Mouse (Mus musculus) cerebellum, postnatal 25 days (tissue): Measurements from ENCODE around the gene Hdac8.

Experiments used
- DNase-seq, 2 experiments: peaks; one replicate each; pipeline ENCODE4 v3.0.0; 2021; ENCODE audit warnings: mixed read lengths in 2 of 2

Gene Hdac8

DNA sequence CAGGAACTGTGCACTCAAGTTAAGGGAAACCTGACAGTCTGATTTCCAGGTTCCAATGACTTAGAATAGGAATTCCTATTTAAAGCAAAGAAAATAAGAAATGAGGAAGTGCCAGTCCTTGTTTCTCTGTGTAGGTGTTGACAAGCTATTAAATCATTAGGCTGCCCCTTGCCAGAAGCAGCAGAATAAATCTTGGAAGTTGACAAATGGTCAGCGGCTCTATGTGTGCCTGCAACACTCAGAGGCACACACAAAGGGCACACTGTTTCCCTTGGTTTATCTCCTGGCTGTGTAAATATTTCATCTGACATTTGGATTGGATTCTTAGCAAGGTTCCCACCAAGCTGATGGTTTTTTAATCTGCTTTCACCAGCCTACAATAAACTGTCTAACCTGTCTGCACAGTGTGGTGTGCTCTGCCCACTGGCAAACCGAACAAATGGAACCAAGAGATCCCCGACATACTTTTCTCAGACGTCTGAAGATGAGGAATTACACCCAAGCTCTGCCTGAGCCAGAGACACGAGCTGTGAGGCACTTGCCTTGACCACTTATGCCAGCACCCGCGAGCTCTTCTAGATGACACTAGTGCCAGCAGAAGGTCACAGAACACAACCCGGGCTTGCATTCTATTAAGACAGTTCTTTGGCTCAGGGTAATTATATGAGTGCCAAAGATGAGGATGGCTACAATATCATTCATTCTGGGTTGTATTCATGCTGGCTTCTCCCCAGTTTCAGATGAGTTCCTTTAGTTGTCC lies 165.6 kb downstream of the Hdac8 start:
- DNase-seq: peak in 1 of 2 experiments; percentile 14

DNA sequence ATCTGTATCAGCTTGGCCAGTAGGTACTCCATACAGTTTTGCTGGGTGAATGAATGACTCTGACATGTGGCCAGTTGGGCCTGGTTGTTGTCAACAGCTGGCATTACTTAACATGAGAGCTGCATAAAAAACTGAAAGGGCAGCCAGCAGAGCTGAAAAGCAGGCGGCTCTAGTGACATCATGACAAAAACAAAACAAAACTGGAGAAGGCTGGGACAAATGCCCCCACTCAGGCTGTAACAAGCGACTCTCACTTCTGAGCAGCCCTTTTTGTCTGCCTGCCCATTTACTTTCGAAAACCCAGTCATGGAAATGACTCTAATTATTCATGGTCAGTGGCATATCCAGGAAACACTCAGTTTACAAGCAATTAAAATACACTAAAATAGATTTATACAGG lies 185.5 kb downstream of the Hdac8 start:
- DNase-seq: no peak

DNA sequence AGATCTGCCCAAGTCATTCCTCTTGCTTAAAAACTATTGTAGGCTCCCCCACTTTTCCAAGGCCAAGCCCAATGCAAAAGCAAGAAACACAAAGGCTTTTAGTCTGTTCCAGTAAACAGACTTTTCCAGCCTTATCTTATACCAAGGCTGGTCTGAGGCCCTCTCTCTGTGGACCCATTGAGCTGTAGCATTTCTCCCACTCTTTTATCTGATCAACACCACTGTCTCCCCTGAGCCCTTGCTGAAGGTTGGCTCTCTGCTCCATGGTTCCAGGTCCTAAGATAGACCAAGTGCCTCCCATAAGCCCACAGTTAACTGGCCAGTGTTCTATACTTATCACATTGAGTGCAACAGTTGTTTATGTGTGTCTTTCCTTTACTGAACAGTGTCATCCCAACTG lies 185.9 kb downstream of the Hdac8 start:
- DNase-seq: no peak

DNA sequence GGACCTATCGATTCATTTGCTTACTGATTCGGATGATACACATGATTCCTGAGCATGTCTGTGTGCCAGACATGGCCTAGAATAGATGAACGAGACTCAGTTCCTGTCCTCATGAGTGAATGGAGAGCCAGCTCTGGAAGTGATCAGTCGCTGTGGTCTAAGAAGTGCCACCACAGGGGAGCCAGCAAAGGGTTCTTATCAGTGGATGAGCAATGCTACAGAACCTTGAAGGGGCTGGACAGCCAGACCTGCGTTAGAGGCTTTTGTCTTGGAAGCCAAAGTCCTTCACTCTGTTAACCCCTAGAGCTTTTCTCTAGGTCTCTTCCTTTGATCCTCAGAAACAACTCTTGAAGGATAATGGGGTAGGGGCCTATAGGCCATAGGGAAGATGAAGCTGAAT lies 186.4 kb downstream of the Hdac8 start:
- DNase-seq: no peak

DNA sequence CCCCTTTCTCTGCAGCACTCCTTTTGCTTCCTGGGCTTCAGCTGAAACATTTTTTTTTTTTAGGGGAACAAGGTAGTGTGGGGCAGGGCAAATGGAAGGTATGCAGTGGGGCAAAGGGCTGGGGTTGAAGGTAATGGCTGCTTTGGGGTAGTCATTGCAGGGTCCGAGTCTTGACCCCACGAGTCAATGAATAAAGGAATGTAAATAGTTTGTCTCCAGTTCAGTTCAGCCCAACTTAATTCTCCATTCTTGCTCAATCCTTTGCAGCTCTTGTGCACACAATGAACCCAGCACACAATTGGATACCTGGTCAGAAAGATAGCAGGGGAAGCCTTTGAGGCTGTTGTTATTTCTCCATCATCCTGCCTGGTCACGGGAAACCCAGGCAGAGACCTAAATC lies 194.0 kb downstream of the Hdac8 start:
- no peak for DNase-seq

DNA sequence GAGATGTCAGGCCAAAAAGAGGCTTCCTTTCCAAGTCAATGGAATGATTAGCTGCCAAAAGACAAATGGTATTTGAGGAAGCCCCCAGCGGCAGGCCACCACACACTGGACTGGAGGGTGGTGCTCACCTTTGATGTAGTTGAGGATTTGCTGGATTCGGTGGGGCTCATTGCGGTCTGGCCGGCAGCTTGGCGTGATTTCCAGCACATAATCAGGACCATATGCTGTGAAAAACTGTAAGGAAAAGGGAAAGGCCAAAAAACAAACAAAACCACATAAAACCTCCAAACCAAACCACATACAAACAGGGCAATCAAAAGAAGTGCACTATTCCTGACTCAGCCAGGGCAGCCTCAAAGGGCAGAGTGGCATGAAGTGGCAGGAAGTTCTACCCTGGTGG lies 197.6 kb downstream of the Hdac8 start:
- DNase-seq: peak; percentile 25 to 28

DNA sequence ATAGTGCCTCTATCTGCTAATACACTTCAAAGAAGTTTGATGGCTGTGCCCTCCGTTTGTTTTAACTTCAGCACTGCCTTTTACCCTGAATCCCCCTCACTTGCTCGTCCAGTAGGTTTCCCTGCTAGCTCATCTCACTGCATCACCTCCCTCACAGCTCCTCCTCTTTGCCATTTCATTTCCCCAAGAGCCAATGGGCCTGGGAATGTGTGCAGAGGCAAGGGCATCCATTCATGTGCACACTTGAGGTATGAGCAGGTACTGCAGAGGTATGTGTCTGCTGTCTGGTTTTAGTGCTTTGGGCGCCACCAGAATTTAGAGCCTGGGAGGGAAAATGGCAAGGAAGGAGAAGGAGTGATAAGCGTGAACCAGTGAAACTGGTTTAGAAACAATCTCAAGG lies 199.4 kb downstream of the Hdac8 start:
- no peak for DNase-seq

DNA sequence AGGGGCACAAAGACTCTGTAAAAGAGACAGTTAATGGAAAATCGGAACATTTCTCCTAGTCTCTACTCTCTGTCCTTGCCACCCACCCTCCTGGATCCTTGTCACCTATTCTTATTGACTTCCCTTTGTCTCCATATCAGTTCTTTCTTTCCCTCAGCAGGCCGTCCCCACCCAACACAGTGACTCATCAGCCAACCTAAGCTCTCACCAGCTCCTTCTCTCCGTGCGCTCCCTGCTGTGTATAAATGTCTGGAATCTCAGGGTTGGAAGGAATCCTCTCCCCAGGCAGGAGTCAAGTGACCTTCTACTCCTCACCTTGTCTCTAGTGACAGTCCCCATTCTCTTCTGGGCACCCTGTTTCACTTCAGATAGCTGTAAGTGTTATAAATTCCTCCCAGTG lies 200.2 kb downstream of the Hdac8 start:
- DNase-seq: no peak

DNA sequence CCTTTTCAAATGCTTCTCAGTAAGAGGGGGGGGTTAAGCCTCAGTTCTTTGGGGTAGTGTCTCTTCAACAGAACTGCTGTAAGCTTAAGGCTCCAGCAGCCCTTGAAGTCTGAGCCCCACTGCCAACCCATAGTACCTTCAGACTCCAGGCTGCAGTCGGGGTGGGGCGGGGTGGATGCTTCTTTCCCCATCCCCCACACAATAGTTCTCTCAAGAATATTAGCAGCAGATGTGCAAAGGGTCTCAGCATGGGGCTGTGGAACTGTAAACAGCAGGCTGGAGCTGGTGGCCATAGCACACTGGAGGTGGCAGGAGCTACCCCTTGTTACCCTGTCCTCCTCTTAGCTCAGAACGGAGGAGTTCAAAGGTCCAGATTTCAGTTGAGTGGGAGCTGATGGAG lies 202.7 kb downstream of the Hdac8 start:
- DNase-seq: no peak

DNA sequence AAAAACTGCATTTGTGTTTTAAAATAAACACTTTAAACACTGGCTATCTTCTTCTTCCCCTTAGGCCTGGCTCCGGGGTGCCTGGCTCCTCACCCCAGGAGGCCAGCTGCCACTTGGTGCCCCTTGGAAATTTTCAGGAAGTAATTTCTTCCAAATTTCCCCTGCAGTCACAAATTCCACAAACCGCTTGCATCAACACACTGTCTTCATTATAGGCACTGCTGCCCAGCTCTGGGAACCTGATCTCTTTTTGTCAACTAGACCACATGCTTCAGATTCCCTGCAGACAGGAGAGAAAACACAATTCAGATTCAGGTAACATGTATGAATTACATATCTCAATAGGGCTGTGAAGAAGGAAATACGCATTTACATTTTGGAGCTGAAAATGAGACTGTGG lies 220.3 kb downstream of the Hdac8 start:
- DNase-seq: no peak

DNA sequence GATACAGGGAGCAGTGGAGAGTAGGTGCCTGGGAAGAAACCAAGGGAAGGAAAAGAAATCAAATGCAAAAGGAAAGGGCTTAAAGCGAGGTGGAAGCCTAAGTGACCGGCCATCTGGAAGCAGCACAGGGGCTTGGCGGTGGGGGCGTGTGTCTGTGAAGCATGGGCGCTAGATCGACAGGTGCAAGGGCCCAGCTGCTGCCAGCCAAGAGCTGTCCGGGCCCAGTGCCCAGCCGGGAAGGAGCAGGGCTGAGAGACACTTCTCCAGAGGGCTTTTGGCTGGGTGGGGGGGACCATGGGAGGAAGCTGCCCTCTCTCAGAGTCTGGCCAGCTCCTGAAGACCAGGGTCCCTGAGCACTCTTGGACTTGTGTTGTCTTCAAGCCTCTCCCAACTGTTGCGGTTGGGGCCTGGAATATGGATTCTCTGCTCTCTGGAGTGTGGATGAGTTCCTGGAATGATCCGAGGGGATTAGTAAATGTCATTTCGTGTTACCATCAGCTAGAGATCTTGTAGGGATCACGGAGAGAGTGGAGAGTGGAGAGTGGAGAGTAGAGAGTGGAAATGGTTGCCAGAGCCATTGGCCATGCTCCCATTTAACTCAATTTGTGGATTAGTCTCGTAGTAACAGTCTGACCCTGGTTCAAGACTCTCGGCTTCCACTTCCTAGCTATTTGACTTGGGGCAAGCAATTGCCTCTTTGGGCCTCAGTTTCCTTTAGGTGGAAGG lies 242.4 kb downstream of the Hdac8 start:
- DNase-seq: peak in 1 of 2 experiments; percentile 17

DNA sequence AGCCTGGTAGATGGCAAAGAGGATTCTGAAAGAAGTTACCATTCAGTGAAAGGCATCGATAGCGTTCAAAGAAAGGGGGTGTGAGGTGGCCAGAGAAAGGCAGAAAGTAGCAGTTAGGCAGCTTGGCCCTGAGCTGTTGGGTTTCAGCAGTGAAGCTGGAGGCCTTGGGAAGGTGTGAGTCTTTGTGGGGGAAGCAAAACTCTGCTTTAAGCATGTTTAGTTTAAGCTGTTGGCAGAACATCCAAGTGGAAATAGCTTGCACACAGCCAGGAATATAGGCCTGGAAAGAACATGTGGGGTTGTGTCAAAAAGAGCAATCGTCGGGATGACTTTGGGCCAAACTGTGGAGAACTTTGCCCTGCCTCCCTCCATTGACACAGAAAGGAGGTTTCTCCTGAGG lies 245.4 kb downstream of the Hdac8 start:
- no peak for DNase-seq

DNA sequence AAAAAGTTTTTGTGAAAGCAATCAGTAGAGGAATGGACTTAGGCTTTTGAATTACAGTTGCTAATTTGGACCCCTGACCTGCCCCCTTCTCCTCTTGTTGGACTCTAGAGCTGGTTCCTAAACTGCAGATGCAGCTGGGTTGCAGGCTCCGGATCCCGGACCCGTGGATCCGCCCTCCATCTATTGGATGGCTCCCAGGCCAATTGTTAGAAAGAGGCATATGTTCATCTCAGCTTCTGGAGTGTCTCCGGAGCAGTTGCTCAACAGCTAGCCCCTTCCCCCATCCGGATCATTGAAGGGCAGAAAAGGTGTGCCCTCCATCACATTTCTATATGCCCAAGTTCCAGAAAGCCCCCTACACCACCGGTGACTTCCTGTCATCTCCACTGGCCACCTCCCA lies 251.3 kb downstream of the Hdac8 start:
- DNase-seq: peak; percentile 66 to 76

DNA sequence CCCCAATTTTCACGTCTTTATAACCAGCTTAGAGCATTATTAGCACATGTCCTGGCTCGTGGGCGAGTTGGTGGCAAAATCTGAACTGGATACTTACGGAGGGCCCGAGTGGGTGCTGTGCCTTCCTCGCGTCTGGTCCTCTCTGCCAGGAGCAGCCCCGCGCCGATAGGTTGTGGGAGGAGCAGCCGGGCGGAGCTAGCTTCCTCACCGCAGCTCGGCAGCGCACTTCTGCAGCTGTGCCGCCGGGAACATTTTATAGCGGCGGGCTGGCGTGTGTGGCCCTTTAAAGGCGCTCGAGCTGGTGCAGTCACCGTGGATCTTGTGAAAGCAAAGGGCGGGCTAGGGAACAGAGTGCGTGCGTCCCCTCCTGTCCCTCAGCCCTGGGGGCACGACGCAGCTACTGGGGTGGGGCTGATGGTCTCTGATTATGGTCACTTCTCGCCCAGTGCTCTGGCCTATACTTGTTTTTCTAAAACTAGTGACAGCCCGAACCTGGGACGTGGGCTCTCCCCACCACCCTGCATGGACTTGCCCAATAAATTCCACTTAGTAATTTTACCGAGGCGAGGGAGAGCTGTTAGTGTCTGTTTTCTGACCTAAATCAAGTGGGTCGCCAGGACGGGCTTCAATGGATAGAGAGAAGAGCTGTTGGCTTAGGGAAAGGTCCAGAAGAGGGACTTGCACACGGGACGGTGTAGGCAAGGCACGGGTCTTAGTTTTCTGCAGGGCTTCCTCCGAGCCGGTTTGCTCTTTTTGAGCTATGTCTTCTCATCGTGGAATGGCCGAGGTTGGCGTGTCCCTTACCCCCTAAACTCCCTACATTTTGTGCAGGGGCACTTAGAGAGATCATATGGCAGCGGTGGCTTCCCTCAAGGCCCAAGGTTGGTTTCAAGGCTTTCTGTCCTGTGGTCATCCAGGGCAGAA lies 253.0 kb downstream of the Hdac8 start, which contains the start of gene Cited1:
TSS of gene Cited1 (minus strand) at position 245 of the 924 bp plus-strand sequence.
- peak; percentile 73 to 75 for DNase-seq

DNA sequence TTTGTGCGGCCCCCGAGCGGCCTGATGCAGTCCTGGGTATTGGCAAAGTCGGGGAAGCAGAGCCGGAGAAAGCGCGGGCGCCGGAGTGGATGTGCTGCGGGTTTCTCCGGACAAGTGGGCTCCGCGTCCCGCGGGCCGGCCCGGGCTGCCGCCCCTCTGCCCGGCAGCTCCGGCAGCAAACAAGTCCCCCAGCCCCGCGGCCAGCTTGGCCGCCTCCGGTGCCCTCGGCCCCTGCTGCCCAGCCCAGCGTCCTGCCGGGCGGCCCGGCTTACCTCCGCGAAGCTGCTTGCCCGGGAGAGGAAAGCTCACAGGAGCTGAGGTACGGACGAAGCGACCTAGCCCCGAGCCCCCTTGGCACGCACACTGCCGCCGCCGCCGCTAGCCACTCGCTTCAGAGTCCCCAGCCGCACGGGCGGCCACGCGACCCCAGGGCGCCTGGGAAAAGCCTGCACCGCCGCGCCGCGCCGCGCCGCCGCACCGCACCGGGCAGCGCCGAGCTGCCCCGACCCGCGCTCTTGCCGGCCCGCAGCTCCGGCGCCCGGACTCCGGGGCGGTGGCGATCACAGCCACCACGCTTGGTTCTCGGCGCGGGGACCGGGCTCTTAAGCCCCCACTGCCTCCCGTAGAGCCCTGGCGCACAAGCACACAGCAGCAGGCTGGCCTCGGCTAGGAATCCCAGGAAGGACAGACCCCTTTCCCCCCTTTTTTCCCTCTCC lies 253.8 kb downstream of the Hdac8 start:
- DNase-seq: peak; percentile 36 to 51

DNA sequence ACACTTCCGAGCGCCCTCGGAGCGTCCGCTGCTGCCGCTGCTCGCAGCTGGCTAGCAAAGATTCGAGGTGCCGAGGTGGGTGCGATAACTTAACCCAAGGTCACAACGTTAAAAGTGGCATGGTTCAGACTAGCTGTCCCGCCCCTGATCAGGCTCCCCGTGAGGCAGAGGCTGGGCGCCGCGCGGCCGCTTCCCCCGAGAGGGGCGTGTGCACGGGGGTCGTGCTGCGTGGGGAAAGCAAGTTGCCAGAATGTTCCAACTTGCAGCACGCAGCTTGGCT lies 254.3 kb downstream of the Hdac8 start:
- DNase-seq: peak in 1 of 2 experiments; percentile 26

DNA sequence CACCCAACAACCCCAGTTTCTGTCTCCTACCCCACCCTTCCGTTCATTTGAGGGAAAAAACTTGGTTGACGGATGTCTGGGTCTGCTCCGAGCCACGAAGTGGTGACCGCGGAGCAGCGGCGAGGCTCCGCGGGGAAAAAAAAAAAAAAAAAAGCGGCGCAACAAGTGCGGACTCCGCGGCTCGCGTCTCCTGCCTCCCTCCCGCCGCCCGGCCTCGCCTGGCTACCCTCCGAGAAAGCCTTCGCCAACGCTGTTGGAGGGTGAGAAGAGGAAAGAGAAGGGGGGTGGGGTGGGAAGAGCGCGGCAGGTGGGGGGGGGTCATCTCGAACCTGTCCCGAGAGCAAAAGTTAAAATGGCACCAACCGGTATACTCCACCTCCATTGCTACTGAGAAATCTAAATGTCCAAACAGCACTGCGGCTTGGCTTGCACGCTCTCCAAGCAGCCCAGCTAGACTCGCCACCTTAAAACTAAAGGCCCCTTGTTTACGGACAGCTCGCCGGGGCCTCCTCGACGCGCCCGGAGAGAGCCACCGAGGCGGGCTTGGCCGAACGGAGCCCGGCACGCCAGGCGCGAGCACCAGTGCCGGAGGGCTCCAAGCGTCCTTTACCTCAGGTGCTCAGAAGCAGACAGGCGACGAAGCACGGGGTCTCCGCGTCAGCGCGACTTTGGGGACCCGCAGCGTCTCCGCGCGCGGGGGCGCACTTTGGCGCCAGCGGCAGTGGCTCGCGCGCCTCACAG lies 254.8 kb downstream of the Hdac8 start:
- DNase-seq: peak in 1 of 2 experiments; percentile 23

DNA sequence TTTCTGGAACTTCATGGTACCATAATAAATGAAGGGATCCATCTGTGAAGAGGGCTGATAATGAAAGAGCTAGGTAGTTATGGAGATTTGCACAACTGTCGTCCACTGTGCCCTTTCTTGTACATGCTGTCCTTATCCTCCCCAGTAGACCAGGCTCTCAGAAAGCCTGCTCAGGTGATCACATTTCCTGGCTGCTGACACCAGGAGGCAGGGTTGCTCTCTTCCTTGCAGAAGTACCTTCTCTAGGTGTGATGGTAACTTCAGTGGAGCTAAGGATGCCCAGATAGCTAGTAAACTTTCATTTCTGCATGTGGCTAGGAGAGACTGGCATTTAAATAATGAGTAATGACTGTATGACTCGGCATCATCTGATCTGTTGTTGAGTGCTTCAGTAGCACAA lies 260.8 kb downstream of the Hdac8 start:
- no peak for DNase-seq
